Mouse (Mus musculus) limb, embryonic 15.5 days (tissue): ENCODE measurements at regions not wholly inside any gene's neighbourhood (a gene's known extent, or its start where the extent isn't known, plus 50 kb on each side); places are given as distances from the start of the nearest gene placed in this dataset.
A peak's percentile ranks its signal among the peaks of the same experiment; 100 is the strongest.

Experiments used
- ATAC-seq: fragments of 200-750 bp; cut with Nextera tagmentation; 2 replicates; pipeline ENCODE4 v1.8.0; 2017; ENCODE audit warnings: low read depth, moderate TSS enrichment; ENCODE audit not compliant: insufficient number of reproducible peaks, low FRiP score, low TSS enrichment
- H3K27ac ChIP-seq: fragments of 300-500 bp; sonication (generic); 2 replicates; pipeline ENCODE4 v1.5.1; 2015; ENCODE audit warnings: moderate library complexity, mild to moderate bottlenecking, inconsistent platforms
- H3K27me3 ChIP-seq: fragments of 300-500 bp; sonication (generic); 2 replicates; pipeline ENCODE4 v1.6.1; 2015; ENCODE audit warnings: inconsistent platforms
- H3K36me3 ChIP-seq: fragments of 300-500 bp; sonication (generic); 2 replicates; pipeline ENCODE4 v1.6.1; 2015; ENCODE audit warnings: inconsistent platforms
- H3K4me1 ChIP-seq: fragments of 300-500 bp; sonication (generic); 2 replicates; pipeline ENCODE4 v1.6.1; 2015; ENCODE audit warnings: inconsistent platforms
- H3K4me2 ChIP-seq: fragments of 300-500 bp; sonication (generic); 2 replicates; pipeline ENCODE4 v1.6.1; 2015; ENCODE audit warnings: mild to moderate bottlenecking, inconsistent platforms
- H3K4me3 ChIP-seq: fragments of 300-500 bp; sonication (generic); 2 replicates; pipeline ENCODE4 v1.5.1; 2015; ENCODE audit warnings: mild to moderate bottlenecking, inconsistent platforms
- H3K9ac ChIP-seq: fragments of 300-500 bp; sonication (generic); 2 replicates; pipeline ENCODE4 v1.6.1; 2015; ENCODE audit warnings: inconsistent platforms
- H3K9me3 ChIP-seq: fragments of 300-500 bp; sonication (generic); 2 replicates; pipeline ENCODE4 v1.6.1; 2016; ENCODE audit warnings: inconsistent platforms
- WGBS: fragments of 180-500 bp; shearing (Covaris S2); methylation state at CpG from one replicate; pipeline ENCODE4 v1.1.7; 2015; 5-methylcytosine and 5-hydroxymethylcytosine counted together

DNA sequence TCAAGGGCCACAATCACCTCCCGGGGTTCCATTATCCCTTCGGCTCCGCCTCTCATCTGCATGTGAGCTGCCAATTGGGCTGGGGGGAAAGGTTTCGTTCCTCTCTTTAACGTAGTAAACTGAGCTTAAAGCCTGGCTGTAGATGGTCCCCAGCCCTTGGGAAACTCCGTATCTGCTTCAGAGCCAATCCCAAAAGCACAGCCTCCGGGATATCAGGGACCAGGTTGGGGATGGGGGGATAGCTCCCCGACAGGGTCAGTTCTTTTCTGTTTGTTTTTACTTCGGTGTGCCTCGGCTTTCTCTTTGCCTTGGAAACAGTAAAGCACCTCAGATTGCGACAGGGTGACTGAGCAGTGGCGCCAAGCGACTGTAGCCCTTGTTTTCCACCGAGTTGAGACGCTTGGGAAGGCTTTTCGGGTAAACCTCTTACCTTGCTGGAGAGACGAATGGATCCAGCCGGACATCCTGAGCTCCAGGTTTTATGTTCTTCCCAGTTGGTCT, 64.5 kb downstream of the Tfap2c start:
- no peak overlapping the region for H3K9ac ChIP-seq
- no peaks in the 10 kb centered on the region for H3K9me3 ChIP-seq
- H3K36me3 ChIP-seq, result no peaks in the 10 kb centered on the region
- no peak overlapping the region for H3K27ac ChIP-seq
- H3K4me3 ChIP-seq, result peak overlapping the region; percentile 28
- H3K4me1 ChIP-seq, result peaks cover 18% of the 10 kb centered on the region
- ATAC-seq, result no peak
- 0 out of 2 replicates have a peak, but pooled peaks cover 6% of the 10 kb centered on the region for H3K27me3 ChIP-seq
- 2% methylated on average over 18 of the region's 18 CpGs for WGBS
- H3K4me2 ChIP-seq, result peak overlapping the region; percentile 50

DNA sequence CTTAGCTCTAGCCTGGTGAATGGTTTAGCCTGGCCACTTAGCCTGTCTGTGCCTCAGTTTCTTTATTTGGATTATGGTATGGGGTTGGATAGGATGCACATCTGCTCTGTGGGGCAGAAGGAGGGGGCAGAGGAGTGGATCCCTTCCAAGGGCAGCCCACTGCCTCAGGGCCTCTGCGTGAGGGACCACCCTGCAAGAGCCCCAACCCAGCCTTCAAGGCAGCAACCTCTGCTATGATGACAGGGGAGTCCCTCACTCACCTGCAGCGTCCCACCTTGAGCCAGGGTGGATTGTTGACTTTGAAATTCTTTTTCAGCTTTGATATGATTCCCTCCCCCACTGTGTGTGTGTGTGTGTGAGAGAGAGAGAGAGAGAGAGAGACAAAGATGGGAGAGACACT, 65.8 kb downstream of the Tfap2c start:
- Histone ChIP-seq H3K4me3 (no peak overlapping the region), H3K9ac (no peak overlapping the region), H3K9me3 (no peaks in the 10 kb centered on the region), H3K36me3 (no peaks in the 10 kb centered on the region), H3K27ac (no peak overlapping the region), H3K4me2 (no peak overlapping the region), H3K4me1 (peaks cover 18% of the 10 kb centered on the region), H3K27me3 (0 out of 2 replicates have a peak, but pooled peaks cover 6% of the 10 kb centered on the region)
- no peak for ATAC-seq
- WGBS, result 34% methylated on average over 2 of the region's 2 CpGs

DNA sequence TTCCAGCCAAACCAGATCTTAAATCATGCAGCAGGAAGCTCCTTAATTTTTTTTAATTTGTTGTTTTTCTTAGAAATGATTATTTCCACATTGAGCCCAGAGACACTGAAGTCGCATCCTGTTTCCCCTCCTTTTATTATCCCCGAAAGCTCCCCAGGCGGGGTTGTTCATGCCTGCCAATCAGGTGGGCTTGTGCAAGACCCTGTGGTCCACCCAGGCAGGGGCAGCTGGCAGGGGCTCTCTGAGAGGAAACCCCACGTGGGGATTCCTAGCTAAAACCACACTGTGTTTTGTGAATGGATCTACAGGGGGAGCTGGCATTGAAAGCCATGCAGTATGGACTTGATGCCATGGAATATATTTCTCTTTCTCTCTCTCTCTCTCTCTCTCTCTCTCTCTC, 66.2 kb downstream of the Tfap2c start:
- no peak for ATAC-seq
- Histone ChIP-seq H3K4me1 (peaks cover 18% of the 10 kb centered on the region), H3K9me3 (no peaks in the 10 kb centered on the region), H3K27me3 (0 out of 2 replicates have a peak, but pooled peaks cover 6% of the 10 kb centered on the region), H3K27ac (no peak overlapping the region), H3K9ac (no peak overlapping the region), H3K4me2 (no peak overlapping the region), H3K36me3 (no peaks in the 10 kb centered on the region), H3K4me3 (no peak overlapping the region)
- 26% methylated on average over 4 of the region's 4 CpGs for WGBS

- WGBS, result 86% methylated on average over 7 of the region's 7 CpGs
- Histone ChIP-seq H3K4me2 (no peak overlapping the region), H3K36me3 (no peaks in the 10 kb centered on the region), H3K9ac (no peak overlapping the region), H3K27ac (no peak overlapping the region), H3K4me3 (no peak overlapping the region), H3K4me1 (peaks cover 21% of the 10 kb centered on the region), H3K27me3 (0 out of 2 replicates have a peak, but pooled peaks cover 6% of the 10 kb centered on the region), H3K9me3 (no peaks in the 10 kb centered on the region)
- no peak for ATAC-seq
These were observed 69.8 kb downstream of the Tfap2c start for GRCm38 (mm10) chr2:172619168-172619567.

DNA sequence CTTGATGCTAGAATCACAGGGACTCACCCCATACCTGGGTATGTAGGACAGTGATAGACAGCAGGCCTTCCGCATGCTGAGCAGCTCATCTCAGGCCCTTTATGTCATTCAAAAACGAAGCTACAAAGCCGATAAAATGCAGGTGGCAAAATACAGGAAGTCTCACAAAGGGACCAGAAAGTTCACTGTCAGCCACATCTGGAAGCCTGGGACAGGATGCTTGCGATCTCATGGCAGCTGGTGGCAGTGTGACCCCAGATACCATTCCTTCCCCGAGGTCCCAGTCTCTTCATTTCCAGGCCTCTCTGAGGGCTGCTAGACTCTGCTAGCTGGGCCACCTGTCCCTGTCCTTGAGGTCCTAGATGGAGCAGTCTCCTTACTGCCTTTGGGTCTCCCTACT, 70.6 kb downstream of the Tfap2c start:
- H3K4me1 ChIP-seq, result peaks cover 15% of the 10 kb centered on the region
- no peak overlapping the region for H3K4me2 ChIP-seq
- no peaks in the 10 kb centered on the region for H3K9me3 ChIP-seq
- WGBS, result 44% methylated on average over 5 of the region's 5 CpGs
- no peak overlapping the region for H3K27ac ChIP-seq
- H3K4me3 ChIP-seq, result no peak overlapping the region
- H3K9ac ChIP-seq, result no peak overlapping the region
- H3K27me3 ChIP-seq, result 0 out of 2 replicates have a peak, but pooled peaks cover 6% of the 10 kb centered on the region
- no peaks in the 10 kb centered on the region for H3K36me3 ChIP-seq
- ATAC-seq, result no peak

DNA sequence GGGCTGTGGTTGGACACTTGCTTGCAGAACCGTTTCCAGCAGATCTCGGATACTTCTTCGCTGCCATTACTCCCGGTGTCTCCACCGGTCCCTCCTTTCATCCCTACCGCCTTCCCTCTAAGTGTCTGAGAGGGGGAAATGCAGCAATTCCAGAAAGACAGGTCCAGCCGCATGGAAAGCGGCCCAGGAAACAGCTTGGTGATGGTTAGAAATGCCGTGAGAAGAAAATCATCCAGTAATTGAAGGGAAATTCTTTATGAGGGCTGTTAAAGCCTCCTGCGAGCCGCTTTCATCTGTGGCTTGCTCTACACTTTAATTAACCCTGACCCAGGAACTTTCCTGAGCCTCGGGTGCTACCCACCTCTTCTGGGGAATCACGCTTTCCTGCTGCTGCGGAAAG, 74.3 kb downstream of the Tfap2c start:
- Histone ChIP-seq H3K27me3 (0 out of 2 replicates have a peak, but pooled peaks cover 6% of the 10 kb centered on the region), H3K4me3 (no peak overlapping the region), H3K4me2 (peak overlapping the region; percentile 31), H3K9me3 (no peaks in the 10 kb centered on the region), H3K36me3 (no peaks in the 10 kb centered on the region), H3K27ac (no peak overlapping the region), H3K4me1 (peaks cover 12% of the 10 kb centered on the region), H3K9ac (no peak overlapping the region)
- 2% methylated on average over 14 of the region's 14 CpGs for WGBS
- no peak for ATAC-seq

DNA sequence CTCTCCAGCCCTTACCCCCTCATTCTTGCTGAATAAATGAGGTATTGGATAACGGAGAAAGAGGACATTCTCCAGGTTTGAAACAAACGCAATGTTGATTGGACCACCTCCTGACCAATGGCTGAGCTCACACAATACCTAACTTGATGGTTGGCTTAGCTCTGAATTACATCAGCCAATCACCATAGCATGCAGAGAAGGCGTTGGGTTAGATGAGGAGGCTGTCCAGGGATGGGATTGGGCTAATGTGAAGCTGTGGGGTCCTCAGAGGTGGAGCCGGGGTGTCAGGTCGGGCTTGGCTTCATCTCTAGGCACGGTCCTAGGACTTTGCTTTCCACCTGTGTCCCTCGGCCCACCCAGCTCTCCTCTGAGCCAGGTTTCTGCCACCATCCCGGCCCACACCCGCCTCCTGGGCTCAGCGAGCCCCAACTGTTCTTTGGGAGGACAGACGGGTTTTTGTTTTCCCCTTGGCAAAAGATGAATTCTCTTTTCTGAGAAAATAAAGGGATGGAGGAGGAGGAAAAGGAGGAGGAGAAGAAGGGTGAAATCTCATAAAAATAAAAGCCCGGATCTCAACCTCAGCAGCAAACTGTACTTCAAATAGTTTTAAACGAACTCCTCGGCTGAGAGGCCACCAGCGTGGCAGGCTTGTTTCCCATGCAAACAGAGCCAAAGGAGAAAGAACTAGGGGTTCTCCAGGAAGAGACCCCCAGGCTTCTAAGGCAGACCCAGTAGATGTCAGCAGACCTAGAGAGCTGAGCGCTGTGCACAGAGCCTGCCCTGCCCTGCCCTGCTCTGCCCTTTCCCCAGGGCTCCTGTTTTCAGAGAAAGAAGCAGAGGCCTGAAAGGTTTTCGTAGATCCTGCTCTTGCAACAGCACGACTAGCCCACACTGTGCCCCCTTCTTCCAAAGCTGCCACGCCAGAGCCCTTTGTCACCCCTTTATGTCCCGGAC, 78.2 kb downstream of the Tfap2c start:
- no peak for ATAC-seq
- Histone ChIP-seq H3K4me1 (peaks cover 12% of the 10 kb centered on the region), H3K27ac (no peak overlapping the region), H3K36me3 (no peaks in the 10 kb centered on the region), H3K4me3 (no peak overlapping the region), H3K4me2 (no peak overlapping the region), H3K9me3 (no peaks in the 10 kb centered on the region), H3K9ac (no peak overlapping the region), H3K27me3 (0 out of 2 replicates have a peak, but pooled peaks cover 6% of the 10 kb centered on the region)
- WGBS, result 61% methylated on average over 20 of the region's 20 CpGs

- H3K4me3 ChIP-seq, result no peak overlapping the region
- H3K4me1 ChIP-seq, result peaks cover 4% of the 10 kb centered on the region; the same call in 1 of the 2 replicates
- ATAC-seq, result no peak
- no peak overlapping the region for H3K9ac ChIP-seq
- H3K36me3 ChIP-seq, result no peaks in the 10 kb centered on the region
- no peaks in the 10 kb centered on the region for H3K9me3 ChIP-seq
- WGBS, result 53% methylated on average over 3 of the region's 3 CpGs
- no peak overlapping the region for H3K27ac ChIP-seq
- no peaks in the 10 kb centered on the region for H3K27me3 ChIP-seq
- H3K4me2 ChIP-seq, result no peak overlapping the region
These were observed 80.9 kb downstream of the Tfap2c start for GRCm38 (mm10) chr2:172630333-172630732.

- H3K27me3 ChIP-seq, result no peaks in the 10 kb centered on the region
- no peak overlapping the region for H3K4me3 ChIP-seq
- H3K4me2 ChIP-seq, result no peak overlapping the region
- H3K27ac ChIP-seq, result no peak overlapping the region
- H3K9me3 ChIP-seq, result no peaks in the 10 kb centered on the region
- no peak overlapping the region for H3K9ac ChIP-seq
- no peak for ATAC-seq
- H3K36me3 ChIP-seq, result no peaks in the 10 kb centered on the region
- H3K4me1 ChIP-seq, result peaks cover 13% of the 10 kb centered on the region
- WGBS, result 77% methylated on average over 11 of the region's 11 CpGs
These were observed 93.2 kb downstream of the Tfap2c start for GRCm38 (mm10) chr2:172642616-172643015.

- ATAC-seq, result no peak
- WGBS, result 17% methylated on average over 12 of the region's 12 CpGs
- Histone ChIP-seq H3K9ac (no peak overlapping the region), H3K27ac (no peak overlapping the region), H3K27me3 (no peaks in the 10 kb centered on the region), H3K9me3 (no peaks in the 10 kb centered on the region), H3K4me3 (no peak overlapping the region), H3K4me1 (peaks cover 13% of the 10 kb centered on the region), H3K4me2 (no peak overlapping the region), H3K36me3 (no peaks in the 10 kb centered on the region)
These were observed 94.5 kb downstream of the Tfap2c start for GRCm38 (mm10) chr2:172643860-172644259.

GRCm38 (mm10) chr2:172644451-172644850, 95.1 kb downstream of the Tfap2c start:
- 51% methylated on average over 5 of the region's 6 CpGs for WGBS
- no peak overlapping the region for H3K4me3 ChIP-seq
- no peaks in the 10 kb centered on the region for H3K36me3 ChIP-seq
- H3K27ac ChIP-seq, result no peak overlapping the region
- no peak for ATAC-seq
- no peaks in the 10 kb centered on the region for H3K27me3 ChIP-seq
- no peaks in the 10 kb centered on the region for H3K9me3 ChIP-seq
- H3K9ac ChIP-seq, result no peak overlapping the region
- peaks cover 13% of the 10 kb centered on the region for H3K4me1 ChIP-seq
- H3K4me2 ChIP-seq, result no peak overlapping the region

GRCm38 (mm10) chr2:172648072-172648471, 98.7 kb downstream of the Tfap2c start:
- Histone ChIP-seq H3K4me2 (no peak overlapping the region), H3K4me1 (peaks cover 13% of the 10 kb centered on the region), H3K36me3 (no peaks in the 10 kb centered on the region), H3K9me3 (no peaks in the 10 kb centered on the region), H3K27ac (no peak overlapping the region), H3K9ac (no peak overlapping the region), H3K4me3 (no peak overlapping the region), H3K27me3 (no peaks in the 10 kb centered on the region)
- no peak for ATAC-seq
- 47% methylated on average over 11 of the region's 11 CpGs for WGBS
